Mouse (Mus musculus): ENCODE results near the gene Rdh16f2.
"Not testable (repeated sequence)": the region's sequence is repeated elsewhere in the genome, so short reads cannot be mapped to it uniquely, and the experiment has no call there.

- TF ChIP-seq POLR2A, CTCF (IDR thresholded peaks at IDR 0.05; ENCODE audit: extremely low read depth, insufficient read depth, low read length): not testable (repeated sequence)
Measured at GRCm38 (mm10) chr10:127837793-127838192, 28.5 kb upstream of the Rdh16f2 start.
